Mouse (Mus musculus): ENCODE data around the gene Cyp2a5. TPM values are rescaled to one million over a fixed set of nuclear protein-coding genes. Genes with fewer than 3 reads are reported as not detected.

Gene Cyp2a5
- polyA plus RNA-seq, 1 experiment from 2014 or later, result not detected

Other genes starting within 250 kb of the Cyp2a5 start
- not detected in 2 replicates for gene Vmn1r185, start 216.8 kb upstream of the Cyp2a5 start, polyA plus RNA-seq (2016; fragmentation: Nextera tagmentation; extraction: Ambion mirVana)
- gene Cyp2b23, start 148.9 kb upstream of the Cyp2a5 start, polyA plus RNA-seq (2016; fragmentation: Nextera tagmentation; extraction: Ambion mirVana), result not detected in 2 replicates
- not detected in 2 replicates for gene Cyp2b19, start 78.2 kb upstream of the Cyp2a5 start, polyA plus RNA-seq (2016; fragmentation: Nextera tagmentation; extraction: Ambion mirVana)
- gene Cyp2g1, start 26.4 kb upstream of the Cyp2a5 start, polyA plus RNA-seq (2016; fragmentation: Nextera tagmentation; extraction: Ambion mirVana), result not detected in 2 replicates
- not detected in 2 replicates for gene Cyp2a22, start 104.1 kb downstream of the Cyp2a5 start, polyA plus RNA-seq (2016; fragmentation: Nextera tagmentation; extraction: Ambion mirVana)
- not detected in 2 replicates for gene Cyp2a12, start 193.8 kb downstream of the Cyp2a5 start, polyA plus RNA-seq (2016; fragmentation: Nextera tagmentation; extraction: Ambion mirVana)

All from limb, embryonic 12.5 days (tissue).